Mouse (Mus musculus) inflammation-experienced regulatory T-cells, adult 6 months (primary cell): Measurements from ENCODE around the gene Olfr498. TPM values are rescaled to one million over a fixed set of nuclear protein-coding genes. Genes with fewer than 3 reads are reported as not detected.

Source experiments
- ATAC-seq: one replicate; pipeline ENCODE4 v1.8.0; 2017
- polyA plus RNA-seq, 3 experiments: library from polyadenylated mRNA; unstranded; fragments of 100-300 nt; shearing (Covaris generic); gene quantifications; one replicate each; pipeline ENCODE4 v1.2.1; 2017

The Olfr498 gene
- polyA plus RNA-seq = not detected

DNA sequence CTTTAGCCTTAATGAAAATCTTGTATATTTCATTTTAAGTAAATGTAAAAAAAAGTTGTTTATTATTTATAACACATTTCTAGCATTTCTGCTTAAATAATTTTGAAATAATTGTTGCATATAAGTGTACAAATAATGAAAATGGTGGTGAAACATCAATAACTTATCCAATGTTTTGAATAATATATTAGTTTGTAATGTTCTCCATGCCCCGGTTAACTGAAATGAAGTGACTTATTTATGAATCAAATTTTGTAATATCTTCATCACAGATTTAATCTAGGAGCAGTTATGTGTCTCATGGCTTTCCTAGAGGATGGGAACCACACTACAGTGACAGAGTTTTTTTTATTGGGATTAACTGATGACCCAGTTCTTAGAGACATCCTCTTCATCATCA lies at the start of gene Olfr498:
TSS of gene Olfr498 (plus strand) at position 301 of the 400 bp plus-strand sequence.
- no peak for ATAC-seq

DNA sequence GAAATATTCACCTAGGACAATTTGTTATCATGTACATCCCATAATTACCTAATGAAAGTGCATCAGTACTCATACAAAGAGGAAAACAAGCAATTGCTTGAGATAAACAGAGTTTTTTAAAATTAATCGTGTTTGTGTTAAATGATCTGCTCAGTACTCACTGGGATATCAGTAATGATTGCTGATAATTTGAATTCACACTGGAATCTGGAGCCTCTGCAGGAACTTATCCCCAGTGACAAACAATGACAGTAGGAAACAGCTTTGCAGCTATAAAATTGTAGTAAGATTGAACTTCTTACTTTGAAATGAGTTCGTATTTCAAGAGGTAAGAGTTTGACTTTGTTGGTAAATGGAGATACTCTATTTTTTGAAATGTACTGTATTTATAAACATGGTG lies 45.0 kb upstream of the Olfr498 start, which contains the start of gene Olfr497:
TSS of gene Olfr497 (plus strand) at position 301 of the 400 bp plus-strand sequence.
- ATAC-seq = no peak

Other genes with a start within 250 kb of the Olfr498 start
- not detected for gene Olfr488, start 207.0 kb upstream of the Olfr498 start, polyA plus RNA-seq
- gene Olfr490, start 176.4 kb upstream of the Olfr498 start, polyA plus RNA-seq = not detected
- not detected for gene Olfr491, start 151.9 kb upstream of the Olfr498 start, polyA plus RNA-seq
- not detected for gene Olfr492, start 141.7 kb upstream of the Olfr498 start, polyA plus RNA-seq
- gene Olfr493, start 118.3 kb upstream of the Olfr498 start, polyA plus RNA-seq = not detected
- gene Olfr494, start 100.0 kb upstream of the Olfr498 start, polyA plus RNA-seq = not detected
- not detected for gene Olfr495, start 72.2 kb upstream of the Olfr498 start, polyA plus RNA-seq
- not detected for gene Olfr497, start 44.9 kb upstream of the Olfr498 start, polyA plus RNA-seq
- gene Olfr502, start 59.7 kb downstream of the Olfr498 start, polyA plus RNA-seq = not detected
- not detected for gene Olfr503, start 79.2 kb downstream of the Olfr498 start, polyA plus RNA-seq
- not detected for gene Olfr504, start 100.5 kb downstream of the Olfr498 start, polyA plus RNA-seq
- gene Olfr506, start 145.5 kb downstream of the Olfr498 start, polyA plus RNA-seq = not detected
- not detected for gene Olfr507, start 156.5 kb downstream of the Olfr498 start, polyA plus RNA-seq
- not detected for gene Olfr508, start 164.7 kb downstream of the Olfr498 start, polyA plus RNA-seq
- gene Olfr509, start 186.6 kb downstream of the Olfr498 start, polyA plus RNA-seq = not detected
- not detected for gene Olfr510, start 201.1 kb downstream of the Olfr498 start, polyA plus RNA-seq
- gene Olfr512, start 248.0 kb downstream of the Olfr498 start, polyA plus RNA-seq = not detected